Mouse (Mus musculus) neural tube, embryonic 14.5 days (tissue): ENCODE data around the gene Eepd1. TPM values are rescaled to one million over a fixed set of nuclear protein-coding genes. Genes with fewer than 3 reads are reported as not detected.

Experiments
- ATAC-seq: fragments of 200-750 bp; cut with Nextera tagmentation; 2 replicates; pipeline ENCODE4 v1.8.0; 2017; ENCODE audit warnings: low read depth, mild to moderate bottlenecking, moderate TSS enrichment, moderate library complexity
- H3K27ac ChIP-seq: fragments of 300-500 bp; sonication (generic); 2 replicates; pipeline ENCODE4 v1.5.1; 2014; ENCODE audit warnings: low read depth, mild to moderate bottlenecking, control low read depth, low read length, moderate library complexity, mixed read lengths
- H3K27me3 ChIP-seq: fragments of 300-500 bp; sonication (generic); 2 replicates; pipeline ENCODE4 v1.6.1; 2014; ENCODE audit warnings: low read length; ENCODE audit not compliant: control insufficient read depth, insufficient read depth
- H3K36me3 ChIP-seq: fragments of 300-500 bp; sonication (generic); 2 replicates; pipeline ENCODE4 v1.6.1; 2014; ENCODE audit warnings: low read length, mixed read lengths; ENCODE audit not compliant: control insufficient read depth, insufficient read depth
- H3K4me1 ChIP-seq: fragments of 300-500 bp; sonication (generic); 2 replicates; pipeline ENCODE4 v1.6.1; 2014; ENCODE audit warnings: low read length; ENCODE audit not compliant: control insufficient read depth, insufficient read depth
- H3K4me2 ChIP-seq: fragments of 300-500 bp; sonication (generic); 2 replicates; pipeline ENCODE4 v1.6.1; 2014; ENCODE audit warnings: mild to moderate bottlenecking, low read depth, low read length, control low read depth
- H3K4me3 ChIP-seq: fragments of 300-500 bp; sonication (generic); 2 replicates; pipeline ENCODE4 v1.5.1; 2014; ENCODE audit warnings: low read depth, low read length, control low read depth, mixed read lengths
- H3K9ac ChIP-seq: fragments of 300-500 bp; sonication (generic); replicated peaks from 2 replicates; pipeline ENCODE4 v1.6.1; 2014; ENCODE audit warnings: low read depth, mild to moderate bottlenecking, control low read depth, low read length, mixed read lengths
- H3K9me3 ChIP-seq: fragments of 300-500 bp; sonication (generic); 2 replicates; pipeline ENCODE4 v1.6.1; 2016; ENCODE audit warnings: low read length; ENCODE audit not compliant: control insufficient read depth
- WGBS: fragments of 180-500 bp; shearing (Covaris S2); extraction: QIAGEN DNeasy Blood & Tissue Kit; methylation state at CpG from one replicate; pipeline ENCODE4 v1.1.7; 2014; 5-methylcytosine and 5-hydroxymethylcytosine counted together
- polyA plus RNA-seq: library from polyadenylated mRNA; unstranded; fragments of >200 nt; fragmentation: Nextera tagmentation; extraction: Ambion mirVana; gene quantifications from 2 replicates; pipeline ENCODE4 v1.2.1, GENCODE M21; 2014

Eepd1 gene
- polyA plus RNA-seq, 1 experiment from 2014 or later, result 11.0 TPM

DNA sequence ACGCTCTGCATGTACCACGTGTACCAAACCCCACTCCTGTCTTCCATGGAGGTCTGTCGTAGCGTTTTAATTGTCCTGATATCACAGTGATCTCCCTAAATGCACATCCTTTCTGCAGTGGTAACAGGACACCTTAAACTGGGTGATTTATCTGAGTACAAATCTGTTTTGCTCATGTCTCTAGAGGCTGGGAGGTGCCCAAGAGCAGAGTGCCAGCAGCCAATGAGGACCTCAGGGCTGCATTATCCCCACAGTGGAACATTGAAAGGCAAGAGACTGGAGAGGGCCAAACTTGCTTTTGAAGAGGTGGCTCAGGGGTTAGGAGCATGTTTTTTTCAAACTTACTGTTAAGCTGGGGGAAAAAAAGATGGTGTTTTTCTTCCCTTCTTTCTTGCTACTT lies 14.8 kb downstream of the Eepd1 start:
- Histone ChIP-seq H3K27ac (no peak overlapping the region), H3K27me3 (no peaks in the 10 kb centered on the region), H3K4me3 (no peak overlapping the region), H3K4me1 (no peaks in the 10 kb centered on the region), H3K9ac (no peak overlapping the region), H3K9me3 (no peaks in the 10 kb centered on the region), H3K4me2 (no peak overlapping the region), H3K36me3 (no peaks in the 10 kb centered on the region)
- 78% methylated on average over 4 of the region's 4 CpGs for WGBS
- no peak; the same call in 1 of the 2 replicates for ATAC-seq

DNA sequence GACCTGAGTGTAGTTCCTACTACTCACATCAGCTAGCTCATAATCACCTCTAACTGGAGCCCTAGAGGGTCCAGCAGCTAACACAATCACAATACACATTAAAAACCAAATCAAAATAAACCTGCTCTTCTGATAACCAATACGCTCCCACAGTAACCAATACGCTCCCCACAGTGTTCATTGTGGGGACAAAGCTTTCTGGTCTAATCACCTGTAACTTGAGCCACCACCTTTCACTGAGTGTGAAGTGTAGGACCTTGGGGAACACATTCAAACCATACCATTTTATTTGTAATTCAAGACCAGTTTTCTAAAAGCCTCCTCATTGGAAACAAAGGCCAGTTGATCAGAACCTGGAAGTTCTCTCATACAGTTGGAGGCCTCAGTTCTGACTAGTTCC lies 15.4 kb downstream of the Eepd1 start:
- ATAC-seq, result no peak
- no peak overlapping the region for H3K27ac ChIP-seq
- no peak overlapping the region for H3K4me2 ChIP-seq
- H3K4me3 ChIP-seq, result no peak overlapping the region
- no peaks in the 10 kb centered on the region for H3K27me3 ChIP-seq
- no peaks in the 10 kb centered on the region for H3K9me3 ChIP-seq
- WGBS, result 89% methylated on average over 2 of the region's 2 CpGs
- no peak overlapping the region for H3K9ac ChIP-seq
- H3K36me3 ChIP-seq, result no peaks in the 10 kb centered on the region
- no peaks in the 10 kb centered on the region for H3K4me1 ChIP-seq

DNA sequence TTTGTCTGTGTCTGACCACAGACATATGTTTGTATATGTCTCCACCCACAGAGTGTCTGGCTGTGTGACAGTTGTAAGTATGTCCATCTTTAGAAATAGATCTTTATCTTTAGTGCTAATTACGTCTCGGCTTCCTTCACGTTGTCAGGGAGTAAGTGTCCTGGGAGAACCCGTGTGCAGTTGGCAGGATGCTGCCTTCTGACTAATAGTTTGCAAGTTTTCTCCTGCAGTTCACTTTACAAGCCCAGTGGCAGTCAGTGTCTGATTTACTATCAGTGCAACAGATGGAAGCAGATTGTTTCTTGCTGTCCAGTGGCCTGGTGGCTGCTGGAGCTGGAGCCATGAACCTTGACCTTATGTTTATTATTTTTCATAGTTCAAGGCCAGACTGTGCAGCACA lies 17.4 kb downstream of the Eepd1 start:
- no peak for ATAC-seq
- Histone ChIP-seq H3K9me3 (no peaks in the 10 kb centered on the region), H3K4me3 (no peak overlapping the region), H3K4me2 (no peak overlapping the region), H3K9ac (no peak overlapping the region), H3K27me3 (no peaks in the 10 kb centered on the region), H3K27ac (no peak overlapping the region), H3K4me1 (no peaks in the 10 kb centered on the region), H3K36me3 (no peaks in the 10 kb centered on the region)
- WGBS, result 51% methylated on average over 4 of the region's 4 CpGs

DNA sequence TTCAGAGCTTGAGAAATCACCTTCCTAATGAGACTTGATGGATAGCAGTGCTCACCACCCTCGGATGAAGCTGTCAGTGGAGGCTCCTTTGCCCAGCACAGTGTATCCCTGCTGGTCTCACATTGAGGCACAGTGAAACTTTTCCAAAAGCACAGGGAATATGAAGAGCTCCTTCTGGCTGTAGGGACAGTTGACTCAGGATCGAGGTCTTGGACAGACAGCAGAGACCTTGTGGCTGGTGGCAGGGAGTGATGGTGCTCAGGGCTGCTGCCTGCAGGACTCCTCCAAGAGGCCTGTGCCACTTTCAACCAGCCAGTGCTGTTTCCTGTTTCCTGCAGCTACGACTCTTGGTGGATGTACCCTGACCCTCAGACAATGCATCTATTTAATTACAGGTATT lies 18.0 kb downstream of the Eepd1 start:
- no peaks in the 10 kb centered on the region for H3K9me3 ChIP-seq
- no peak overlapping the region for H3K9ac ChIP-seq
- WGBS, result 58% methylated on average over 3 of the region's 3 CpGs
- no peak overlapping the region for H3K4me3 ChIP-seq
- H3K27me3 ChIP-seq, result no peaks in the 10 kb centered on the region
- no peak overlapping the region for H3K4me2 ChIP-seq
- H3K36me3 ChIP-seq, result no peaks in the 10 kb centered on the region
- no peak overlapping the region for H3K27ac ChIP-seq
- H3K4me1 ChIP-seq, result no peaks in the 10 kb centered on the region
- no peak for ATAC-seq

DNA sequence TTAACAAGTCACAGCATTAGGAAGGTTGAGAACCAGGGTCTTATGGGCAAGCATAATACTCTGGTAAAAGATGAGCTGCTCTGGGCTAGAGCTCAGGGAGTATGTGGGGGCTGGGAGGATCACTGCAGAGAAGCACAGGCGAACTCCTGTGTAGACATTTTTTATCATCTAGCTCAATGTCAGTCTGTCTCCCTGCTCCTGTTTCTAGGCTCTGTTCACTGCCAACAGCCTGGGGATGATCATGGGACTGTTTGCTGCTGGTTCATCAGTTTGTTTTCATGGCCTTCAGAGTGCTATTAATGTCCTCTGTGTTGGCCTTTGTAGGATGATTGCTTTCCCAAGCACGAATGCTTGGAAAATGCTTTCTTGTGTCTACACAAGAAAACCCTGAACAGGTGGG lies 18.7 kb downstream of the Eepd1 start:
- H3K9ac ChIP-seq, result no peak overlapping the region
- no peaks in the 10 kb centered on the region for H3K9me3 ChIP-seq
- H3K27ac ChIP-seq, result no peak overlapping the region
- no peak overlapping the region for H3K4me2 ChIP-seq
- H3K4me3 ChIP-seq, result no peak overlapping the region
- H3K27me3 ChIP-seq, result no peaks in the 10 kb centered on the region
- ATAC-seq, result no peak
- H3K36me3 ChIP-seq, result no peaks in the 10 kb centered on the region
- H3K4me1 ChIP-seq, result no peaks in the 10 kb centered on the region
- WGBS, result 69% methylated on average over 2 of the region's 2 CpGs

DNA sequence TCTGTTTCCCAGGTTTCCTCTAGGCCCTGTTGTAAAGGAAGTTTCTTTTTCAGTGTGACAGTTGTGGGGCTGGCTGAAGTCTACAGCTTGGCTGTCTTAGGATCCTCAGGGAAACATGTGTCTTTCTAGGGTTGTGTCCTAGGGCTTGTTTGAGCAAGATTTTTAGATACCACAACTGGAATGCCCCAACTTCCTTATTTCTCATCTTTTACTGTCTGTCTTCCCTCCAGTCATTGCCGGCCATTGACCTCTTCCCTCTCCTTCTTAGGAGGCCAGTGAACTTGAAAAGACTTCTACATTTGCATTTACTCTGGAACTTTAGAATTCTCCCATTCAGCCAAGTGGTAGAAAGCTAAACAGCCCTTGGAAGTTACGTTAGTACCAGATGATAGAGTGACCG lies 27.5 kb downstream of the Eepd1 start:
- Histone ChIP-seq H3K9me3 (no peaks in the 10 kb centered on the region), H3K4me3 (no peak overlapping the region), H3K9ac (no peak overlapping the region), H3K27me3 (no peaks in the 10 kb centered on the region), H3K4me1 (no peaks in the 10 kb centered on the region), H3K27ac (no peak overlapping the region), H3K4me2 (no peak overlapping the region), H3K36me3 (no peaks in the 10 kb centered on the region)
- no peak for ATAC-seq
- 86% methylated on average over 3 of the region's 3 CpGs for WGBS

- H3K36me3 ChIP-seq, result no peaks in the 10 kb centered on the region
- H3K9me3 ChIP-seq, result no peaks in the 10 kb centered on the region
- no peak for ATAC-seq
- no peaks in the 10 kb centered on the region for H3K4me1 ChIP-seq
- no peak overlapping the region for H3K27ac ChIP-seq
- 88% methylated on average over 11 of the region's 11 CpGs for WGBS
- H3K9ac ChIP-seq, result no peak overlapping the region
- H3K4me2 ChIP-seq, result no peak overlapping the region
- no peaks in the 10 kb centered on the region for H3K27me3 ChIP-seq
- no peak overlapping the region for H3K4me3 ChIP-seq
Observed at GRCm38 (mm10) chr9:25510572-25510971, 29.2 kb downstream of the Eepd1 start.

DNA sequence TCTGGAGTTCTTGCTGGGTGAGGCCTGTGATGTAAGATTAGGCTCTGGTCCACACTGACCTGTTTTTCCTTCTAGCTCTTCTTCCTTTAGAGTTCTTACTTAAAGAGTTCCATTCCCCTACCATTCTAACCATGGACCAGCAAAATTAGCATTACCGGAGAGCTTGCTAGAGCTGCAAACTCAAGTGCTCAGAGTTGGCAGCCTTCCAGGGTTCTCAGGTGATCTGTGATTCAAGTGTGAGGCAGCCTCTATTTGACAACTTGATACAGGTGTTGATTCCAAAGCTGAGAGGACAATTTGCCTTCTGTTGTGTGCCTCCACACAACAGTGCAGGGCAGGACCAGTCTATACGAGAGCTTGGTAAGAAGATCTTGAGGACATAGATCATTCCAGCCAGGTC lies 31.7 kb downstream of the Eepd1 start:
- Histone ChIP-seq H3K9ac (no peak overlapping the region), H3K9me3 (no peaks in the 10 kb centered on the region), H3K36me3 (no peaks in the 10 kb centered on the region), H3K4me1 (no peaks in the 10 kb centered on the region), H3K27ac (no peak overlapping the region), H3K27me3 (no peaks in the 10 kb centered on the region), H3K4me2 (no peak overlapping the region), H3K4me3 (no peak overlapping the region)
- no peak for ATAC-seq
- WGBS, result 83% methylated on average over 2 of the region's 2 CpGs

DNA sequence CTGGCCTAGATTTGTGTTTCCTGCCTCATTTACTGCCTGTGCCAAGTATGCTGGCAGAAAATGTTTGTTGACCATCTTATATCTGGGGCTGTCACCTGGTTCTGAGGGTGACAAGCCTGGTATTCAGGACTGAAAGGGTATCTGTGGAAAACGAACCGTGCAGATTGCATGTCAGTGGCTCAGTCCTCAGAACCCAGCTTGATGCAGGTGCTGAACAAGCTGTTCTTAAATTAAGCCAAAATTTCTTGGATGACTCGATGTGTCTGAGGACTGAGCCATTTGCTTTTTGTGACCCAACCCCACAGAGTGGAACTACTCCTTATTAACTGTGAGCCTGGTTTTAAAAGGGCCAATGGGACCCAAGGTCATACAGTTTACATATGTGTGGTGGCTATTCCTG lies 32.2 kb downstream of the Eepd1 start:
- WGBS, result 90% methylated on average over 3 of the region's 3 CpGs
- Histone ChIP-seq H3K27me3 (no peaks in the 10 kb centered on the region), H3K9ac (no peak overlapping the region), H3K4me1 (no peaks in the 10 kb centered on the region), H3K4me2 (no peak overlapping the region), H3K4me3 (no peak overlapping the region), H3K9me3 (no peaks in the 10 kb centered on the region), H3K27ac (no peak overlapping the region), H3K36me3 (no peaks in the 10 kb centered on the region)
- no peak for ATAC-seq

DNA sequence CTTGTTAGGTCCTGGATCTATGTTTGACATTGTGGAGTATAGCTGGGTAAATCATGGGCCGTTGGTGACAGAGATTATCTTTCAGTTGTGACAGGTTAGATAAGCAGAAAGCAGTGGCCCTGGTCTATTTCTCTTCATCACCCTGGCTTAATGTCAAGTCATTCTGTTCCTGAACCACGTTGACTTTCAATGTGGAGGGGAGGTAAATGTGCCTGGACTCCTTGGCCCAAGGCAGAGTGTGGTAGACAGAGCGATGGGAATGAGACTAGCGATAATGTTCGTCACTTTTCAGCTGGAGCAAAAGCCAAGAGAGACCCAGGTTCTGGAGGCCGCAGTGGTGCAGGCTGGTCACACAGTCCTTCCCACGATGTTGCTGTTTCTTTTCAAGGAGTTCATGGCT lies 35.3 kb downstream of the Eepd1 start:
- no peak overlapping the region for H3K27ac ChIP-seq
- no peak for ATAC-seq
- no peak overlapping the region for H3K9ac ChIP-seq
- H3K4me2 ChIP-seq, result no peak overlapping the region
- no peaks in the 10 kb centered on the region for H3K9me3 ChIP-seq
- WGBS, result 91% methylated on average over 7 of the region's 7 CpGs
- H3K36me3 ChIP-seq, result no peaks in the 10 kb centered on the region
- H3K4me1 ChIP-seq, result no peaks in the 10 kb centered on the region
- no peaks in the 10 kb centered on the region for H3K27me3 ChIP-seq
- no peak overlapping the region for H3K4me3 ChIP-seq
